Mouse (Mus musculus) ES-Bruce4 (cell line): ENCODE measurements at regions not wholly inside any gene's neighbourhood (a gene's known extent, or its start where the extent isn't known, plus 50 kb on each side); places are given as distances from the start of the nearest gene placed in this dataset.

Experiments used
- CTCF ChIP-seq: IDR thresholded peaks from one replicate; pipeline ENCODE4 v1.8.1; 2011; ENCODE audit warnings: low read depth, low read length
- POLR2A ChIP-seq: IDR thresholded peaks from one replicate; pipeline ENCODE4 v1.8.1; 2011; ENCODE audit warnings: low read length; ENCODE audit not compliant: insufficient read depth

DNA sequence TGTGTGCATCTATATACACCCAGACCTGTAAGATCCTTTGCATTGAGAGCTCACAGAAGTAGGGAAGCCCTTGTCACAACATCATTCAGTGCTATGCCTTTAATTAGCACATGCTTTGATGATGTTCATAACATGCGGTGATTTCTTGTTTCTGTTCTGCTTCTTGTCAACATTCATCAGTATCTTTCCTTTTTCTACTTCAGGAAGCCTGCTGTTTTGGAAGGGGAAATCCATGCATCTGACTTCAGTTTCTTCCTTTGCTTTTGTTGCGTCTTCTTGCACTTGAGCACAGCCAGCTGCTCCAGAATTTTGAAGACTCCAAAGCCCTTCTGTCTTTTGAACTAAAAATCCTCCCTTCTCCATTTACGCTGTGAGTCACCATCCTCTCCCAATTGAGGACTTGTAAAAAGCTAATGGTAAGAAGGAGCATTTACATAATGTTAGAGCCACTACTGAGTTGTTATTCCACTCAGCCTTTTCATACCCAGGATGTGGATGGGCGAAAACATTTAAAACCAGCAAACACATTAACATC is 1262.4 kb upstream of the Klhl29 start:
- no peak for TF ChIP-seq CTCF
- TF ChIP-seq POLR2A = no peak
